Mouse (Mus musculus) cortical plate, adult 2 months (tissue): ENCODE measurements at regions not wholly inside any gene's neighbourhood (a gene's known extent, or its start where the extent isn't known, plus 50 kb on each side); places are given as distances from the start of the nearest gene placed in this dataset.

ENCODE experiments used
- H3K27ac ChIP-seq: fragments of 200-500 bp; 2 replicates; pipeline ENCODE4 v1.5.1; 2012; ENCODE audit warnings: low read length, control low read depth, inconsistent platforms; ENCODE audit not compliant: insufficient read depth
- H3K4me1 ChIP-seq: fragments of 200-500 bp; 2 replicates; pipeline ENCODE4 v1.6.1; 2011; ENCODE audit warnings: low read length; ENCODE audit not compliant: control insufficient read depth, insufficient read depth
- H3K4me3 ChIP-seq: fragments of 200-500 bp; 2 replicates; pipeline ENCODE4 v1.5.1; 2011; ENCODE audit warnings: mild to moderate bottlenecking, low read length, control low read depth; ENCODE audit not compliant: insufficient read depth
- CTCF ChIP-seq: fragments of 200-500 bp; IDR thresholded peaks from 2 replicates; pipeline ENCODE4 v1.5.1; 2011; ENCODE audit warnings: mild to moderate bottlenecking, control low read depth, low read length; ENCODE audit not compliant: insufficient read depth; ENCODE audit errors: extremely low read depth
- POLR2A ChIP-seq: fragments of 200-500 bp; IDR thresholded peaks from 2 replicates; pipeline ENCODE4 v1.6.1; 2011; ENCODE audit warnings: mild to moderate bottlenecking, low read length, control low read depth; ENCODE audit not compliant: insufficient read depth; ENCODE audit errors: extremely low read depth

- TF ChIP-seq CTCF (no peak), POLR2A (no peak)
- peaks cover 5% of the 10 kb centered on the region; the same call in 1 of the 2 replicates for H3K4me1 ChIP-seq
- no peak overlapping the region for H3K4me3 ChIP-seq
- peak overlapping the region; percentile 89 for H3K27ac ChIP-seq
These were observed 639.2 kb upstream of the Zeb2 start for GRCm38 (mm10) chr2:45756395-45756794.

- Histone ChIP-seq H3K4me1 (peaks cover 2% of the 10 kb centered on the region; the same call in 1 of the 2 replicates), H3K4me3 (no peak overlapping the region), H3K27ac (no peak overlapping the region)
- TF ChIP-seq CTCF (no peak), POLR2A (no peak)
These were observed 634.6 kb upstream of the Zeb2 start for GRCm38 (mm10) chr2:45751746-45752145.

- Histone ChIP-seq H3K4me1 (no peaks in the 10 kb centered on the region), H3K27ac (no peak overlapping the region), H3K4me3 (no peak overlapping the region)
- no peak for TF ChIP-seq POLR2A
These were observed 632.2 kb upstream of the Zeb2 start for GRCm38 (mm10) chr2:45749379-45749778.

GRCm38 (mm10) chr2:45747263-45748236 lies 630.4 kb upstream of the Zeb2 start:
- no peak for TF ChIP-seq CTCF
- TF ChIP-seq POLR2A = no peak
- Histone ChIP-seq H3K4me3 (no peak overlapping the region), H3K4me1 (no peaks in the 10 kb centered on the region), H3K27ac (no peak overlapping the region)

GRCm38 (mm10) chr2:45746606-45747005 lies 629.4 kb upstream of the Zeb2 start:
- TF ChIP-seq CTCF (no peak), POLR2A (no peak)
- Histone ChIP-seq H3K4me1 (no peaks in the 10 kb centered on the region), H3K27ac (no peak overlapping the region), H3K4me3 (no peak overlapping the region)

- no peak overlapping the region for H3K27ac ChIP-seq
- H3K4me3 ChIP-seq = no peak overlapping the region
- H3K4me1 ChIP-seq = no peaks in the 10 kb centered on the region
- TF ChIP-seq POLR2A (no peak), CTCF (no peak)
These were observed 619.1 kb upstream of the Zeb2 start for GRCm38 (mm10) chr2:45736278-45736677.

GRCm38 (mm10) chr2:45713997-45714396 lies 596.8 kb upstream of the Zeb2 start:
- Histone ChIP-seq H3K4me3 (no peak overlapping the region), H3K4me1 (no peaks in the 10 kb centered on the region), H3K27ac (no peak overlapping the region)
- no peak for TF ChIP-seq POLR2A
- no peak for TF ChIP-seq CTCF

GRCm38 (mm10) chr2:45707026-45707425 lies 589.8 kb upstream of the Zeb2 start:
- Histone ChIP-seq H3K27ac (no peak overlapping the region), H3K4me3 (no peak overlapping the region), H3K4me1 (0 out of 2 replicates have a peak, but pooled peaks cover 2% of the 10 kb centered on the region)
- no peak for TF ChIP-seq CTCF
- no peak for TF ChIP-seq POLR2A

- Histone ChIP-seq H3K27ac (no peak overlapping the region), H3K4me3 (no peak overlapping the region), H3K4me1 (0 out of 2 replicates have a peak, but pooled peaks cover 2% of the 10 kb centered on the region)
- no peak for TF ChIP-seq POLR2A
- no peak for TF ChIP-seq CTCF
These were observed 585.3 kb upstream of the Zeb2 start for GRCm38 (mm10) chr2:45702511-45702910.

- H3K4me1 ChIP-seq = 0 out of 2 replicates have a peak, but pooled peaks cover 2% of the 10 kb centered on the region
- no peak overlapping the region for H3K4me3 ChIP-seq
- no peak for TF ChIP-seq POLR2A
- no peak for TF ChIP-seq CTCF
- H3K27ac ChIP-seq = no peak overlapping the region
These were observed 583.4 kb upstream of the Zeb2 start for GRCm38 (mm10) chr2:45700578-45700977.
